Mouse (Mus musculus) yolk sac, embryonic 10.5 days (tissue): Measurements from ENCODE around the gene Olfr558.

Experiments used
- DNase-seq: peaks from one replicate; pipeline ENCODE4 v3.0.0-alpha.2; 2017; ENCODE audit warnings: low spot score

Olfr558 gene

DNA sequence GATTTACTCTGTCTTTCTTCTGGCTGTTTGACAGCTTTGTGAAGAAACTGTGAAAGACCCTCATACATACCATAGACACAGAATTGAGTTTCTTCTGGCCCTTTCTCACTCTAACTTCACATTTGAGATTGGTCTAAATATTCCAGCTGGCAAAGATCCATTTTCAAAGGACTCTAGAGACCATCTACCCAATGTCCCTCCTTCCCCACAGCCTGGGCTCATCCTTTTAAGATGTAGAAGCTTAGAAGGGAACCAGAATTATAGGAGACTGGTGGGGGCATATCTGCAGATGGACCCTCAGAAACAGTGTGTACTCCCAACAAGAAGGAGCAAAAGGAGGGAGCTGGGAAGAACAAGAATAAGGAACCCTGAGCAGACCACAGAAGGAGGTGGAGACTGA, at the start of gene Olfr558:
Gene Olfr558 (plus strand): TSS at position 301 of the 400 bp plus-strand sequence.
- DNase-seq = no peak

DNA sequence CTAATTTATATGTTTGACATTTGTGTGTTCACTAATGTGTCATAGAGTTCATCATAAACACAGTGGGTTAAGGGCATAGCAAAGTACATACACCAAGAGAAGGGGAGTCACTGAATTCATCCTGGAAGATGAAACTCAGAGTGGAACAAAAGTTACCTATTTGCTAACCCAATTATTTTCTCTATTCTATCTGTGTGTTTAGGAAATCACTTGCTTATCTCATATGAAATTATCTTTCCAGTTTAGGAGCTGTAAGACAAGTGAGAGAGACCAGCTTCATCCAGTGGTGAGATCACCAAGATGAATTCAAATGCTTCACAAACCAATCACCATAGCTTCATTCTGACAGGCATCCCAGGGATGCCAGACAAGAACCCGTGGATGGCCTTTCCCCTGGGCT, 43.5 kb upstream of the Olfr558 start, which contains the start of gene Olfr555:
Gene Olfr555 (plus strand): TSS at position 301 of the 400 bp plus-strand sequence.
- DNase-seq = no peak

- no peak for DNase-seq
Measured at GRCm38 (mm10) chr7:102664599-102664998, 37.4 kb upstream of the Olfr558 start, which contains the start of gene Olfr556. Gene Olfr556 (plus strand): TSS chr7:102664899.

DNA sequence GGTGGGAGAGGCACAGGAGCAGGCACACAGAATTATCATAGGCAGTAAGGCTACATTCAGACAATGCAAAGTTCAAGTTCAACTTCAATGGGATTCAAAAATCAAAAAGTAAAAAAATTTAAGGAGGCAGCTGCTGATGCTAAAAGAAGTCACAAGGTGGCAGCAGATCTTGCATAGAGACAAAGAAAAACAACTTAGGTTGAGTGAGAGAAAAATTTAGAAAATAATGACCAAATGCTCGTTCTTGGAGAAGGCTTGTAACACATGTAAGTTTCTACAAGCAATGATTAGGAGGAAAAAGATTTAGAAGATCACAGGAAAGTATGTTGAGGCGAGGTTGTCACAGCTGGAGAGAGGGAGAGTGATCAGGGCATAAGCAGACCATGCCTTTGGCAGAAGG, 36.6 kb upstream of the Olfr558 start:
- DNase-seq = no peak

DNA sequence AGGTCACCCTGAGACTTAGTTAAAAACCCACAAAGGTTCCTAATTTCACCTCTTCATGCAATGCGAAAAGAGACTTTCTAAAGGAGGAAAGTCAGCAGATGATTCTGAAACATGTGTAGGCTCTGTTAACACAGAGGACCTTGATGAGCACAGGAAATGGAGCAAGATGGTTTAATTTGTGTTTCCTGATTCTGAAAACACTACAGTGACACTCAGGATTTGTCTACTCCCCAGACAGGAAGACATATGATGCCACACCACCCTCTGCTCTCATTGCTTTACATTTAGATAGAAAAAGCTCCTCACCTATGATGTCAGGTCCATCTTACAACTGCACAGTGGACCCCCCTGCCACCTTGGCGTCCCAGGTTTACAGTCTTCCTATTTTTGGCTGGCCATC, 25.8 kb upstream of the Olfr558 start:
- DNase-seq = no peak

DNA sequence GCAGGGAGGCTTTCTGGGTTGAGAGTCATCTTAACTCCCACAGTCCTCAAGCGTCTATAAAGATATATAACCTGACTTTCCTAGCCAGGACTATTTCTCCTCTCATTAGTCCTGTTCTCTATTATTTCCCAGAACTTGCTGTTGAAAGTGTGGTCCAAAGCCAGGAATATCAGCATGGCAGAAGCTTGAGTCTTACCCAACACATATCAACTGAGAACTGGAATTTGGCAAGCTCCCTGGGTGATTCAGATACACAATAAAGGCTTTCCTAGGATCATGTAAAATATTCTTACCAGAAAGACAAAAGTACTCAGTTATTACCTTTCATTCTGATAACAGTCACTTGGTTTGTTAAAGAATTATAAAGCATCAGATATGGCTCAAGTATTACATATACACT, 20.1 kb upstream of the Olfr558 start:
- DNase-seq = no peak

- DNase-seq = peak; percentile 89
Measured at GRCm38 (mm10) chr7:102686944-102687501, 15.0 kb upstream of the Olfr558 start, which contains the start of gene Trim68. Gene Trim68 (minus strand): TSS chr7:102687327.

- no peak for DNase-seq
Measured at GRCm38 (mm10) chr7:102695358-102696125, 6.5 kb upstream of the Olfr558 start, which contains the start of gene Olfr557. Gene Olfr557 (plus strand): TSS chr7:102695910.

- DNase-seq = no peak
Measured at GRCm38 (mm10) chr7:102698461-102698860, 3.6 kb upstream of the Olfr558 start.

DNA sequence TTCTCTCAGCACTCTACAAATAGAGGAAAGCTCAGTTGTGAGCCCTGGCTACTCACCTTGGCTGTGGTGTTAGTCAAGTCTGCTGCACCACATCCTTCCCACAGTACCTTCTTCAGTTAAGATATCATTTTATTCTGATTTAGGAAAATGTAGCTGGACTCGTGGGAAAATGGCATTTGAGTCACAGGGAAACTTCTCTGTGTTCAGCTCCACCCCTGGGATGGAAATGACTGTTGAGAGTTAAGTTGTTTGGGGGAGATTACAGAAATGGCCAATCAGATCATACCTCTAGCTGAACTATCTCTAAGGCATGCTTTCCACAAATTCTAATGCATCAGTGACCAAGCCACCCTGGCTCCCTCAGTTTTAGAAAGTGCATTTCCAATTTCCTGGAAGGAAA, 17.0 kb downstream of the Olfr558 start, which contains the start of gene Olfr33:
Gene Olfr33 (minus strand): TSS at position 101 of the 400 bp plus-strand sequence.
- no peak for DNase-seq

DNA sequence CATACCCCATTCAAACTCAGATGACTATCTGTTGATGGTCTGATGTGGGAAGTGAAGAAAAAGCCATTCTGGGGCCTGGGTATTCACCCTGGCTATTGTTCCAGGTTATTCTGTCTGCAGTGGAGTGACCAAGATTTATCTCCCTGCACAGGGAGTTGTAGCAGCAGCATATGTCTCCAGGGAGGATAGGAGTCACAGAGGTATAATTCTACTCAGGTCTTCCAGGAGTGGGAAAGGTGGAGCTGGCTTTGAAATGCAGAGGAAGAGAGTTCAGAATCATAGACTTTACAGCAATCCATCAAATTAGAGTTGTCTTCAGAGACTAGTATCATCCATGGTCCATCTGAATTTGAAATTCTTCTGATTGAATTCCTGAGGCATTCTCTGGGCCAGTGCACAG, 25.4 kb downstream of the Olfr558 start, which contains the start of gene Olfr559:
Gene Olfr559 (minus strand): TSS at position 101 of the 400 bp plus-strand sequence.
- DNase-seq = no peak

DNA sequence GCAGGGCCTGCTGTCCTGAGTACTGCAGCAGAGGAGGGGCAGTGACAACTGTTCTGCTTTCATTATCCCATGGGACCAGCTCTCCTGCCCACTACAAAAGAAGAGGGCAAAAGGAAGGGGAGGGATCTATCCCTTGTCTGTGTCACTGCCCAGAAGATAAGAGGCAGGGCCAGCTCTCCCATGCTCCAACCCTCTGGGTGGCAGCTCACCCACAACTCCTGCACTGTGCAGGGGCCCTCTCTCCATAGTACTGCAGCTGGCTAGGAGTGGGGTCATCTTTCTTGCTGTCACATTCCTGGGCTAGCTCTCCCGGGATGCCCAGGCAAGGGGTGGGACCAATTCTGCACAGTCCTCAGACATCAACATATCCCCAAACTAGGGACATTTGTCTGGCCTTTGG, 31.8 kb downstream of the Olfr558 start:
- no peak for DNase-seq

GRCm38 (mm10) chr7:102737705-102738104, 35.7 kb downstream of the Olfr558 start:
- DNase-seq = no peak

DNA sequence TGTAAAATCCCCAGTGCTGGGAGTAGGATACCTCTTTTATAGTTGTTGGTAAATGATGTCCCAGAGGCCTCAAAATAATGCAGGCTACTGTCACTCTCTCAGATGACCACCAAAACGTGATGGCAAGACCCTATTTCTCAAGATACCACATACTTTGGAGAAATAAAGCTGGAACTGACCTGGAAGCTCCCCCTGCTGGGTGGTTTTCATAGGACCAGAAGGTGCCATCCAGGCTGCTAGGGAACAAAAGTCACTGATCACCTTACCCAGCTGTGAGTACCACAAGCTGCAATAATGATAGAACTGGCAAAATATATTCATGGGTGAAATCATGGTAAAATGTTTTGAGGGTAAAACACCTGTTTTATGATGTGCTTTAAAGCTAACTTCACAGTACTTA, 50.1 kb downstream of the Olfr558 start:
- DNase-seq = no peak

DNA sequence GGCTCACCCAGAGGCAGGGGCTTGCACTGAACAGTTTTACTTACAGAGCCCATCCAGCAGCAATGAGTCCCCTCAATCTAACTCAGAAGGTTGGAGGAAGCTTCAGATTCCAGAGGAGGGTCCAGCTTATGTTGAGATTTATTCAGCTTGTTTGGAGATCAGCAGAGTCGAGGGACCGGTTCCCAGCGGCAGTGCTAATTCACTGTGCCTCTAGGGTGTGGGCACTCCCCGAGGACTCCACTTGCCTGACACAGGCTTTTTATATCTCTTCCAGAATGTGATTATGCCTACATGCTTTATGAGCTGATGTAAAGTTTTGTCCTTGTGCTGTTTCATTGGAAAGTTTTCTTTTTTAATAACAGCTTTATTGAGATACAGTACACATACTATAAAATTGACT, 57.3 kb downstream of the Olfr558 start, which contains the start of the genes Olfr560 and Olfr78:
Gene Olfr560 (minus strand): TSS at position 101 of the 400 bp plus-strand sequence.
Gene Olfr78 (minus strand): TSS at position 206 of the 400 bp plus-strand sequence.
- no peak for DNase-seq
